Mouse (Mus musculus) urinary bladder, postnatal 10 days (tissue): Measurements from ENCODE around the gene Pycr2.
"Not testable (repeated sequence)": the region's sequence is repeated elsewhere in the genome, so short reads cannot be mapped to it uniquely, and the experiment has no call there.

Experiments
- DNase-seq: peaks from one replicate; pipeline ENCODE4 v3.0.0; 2022; ENCODE audit warnings: low spot score

Gene Pycr2

GRCm38 (mm10) chr1:180904039-180904814 is at the start of gene Pycr2:
Pycr2 (plus strand) TSS chr1:180904293.
- DNase-seq: peak; percentile 78

- DNase-seq: no peak
Measured at GRCm38 (mm10) chr1:180858763-180859162, 45.3 kb upstream of the Pycr2 start.

GRCm38 (mm10) chr1:180860030-180860429 is 44.1 kb upstream of the Pycr2 start:
- DNase-seq: no peak

- no peak for DNase-seq
Measured at GRCm38 (mm10) chr1:180863606-180864005, 40.5 kb upstream of the Pycr2 start.

- DNase-seq: no peak
Measured at GRCm38 (mm10) chr1:180866001-180866400, 38.1 kb upstream of the Pycr2 start.

GRCm38 (mm10) chr1:180870122-180870650 is 33.9 kb upstream of the Pycr2 start:
- DNase-seq: no peak

GRCm38 (mm10) chr1:180873861-180874484 is 30.1 kb upstream of the Pycr2 start:
- DNase-seq: no peak

GRCm38 (mm10) chr1:180874615-180875014 is 29.5 kb upstream of the Pycr2 start:
- DNase-seq: no peak

- no peak for DNase-seq
Measured at GRCm38 (mm10) chr1:180875126-180875525, 29.0 kb upstream of the Pycr2 start.

GRCm38 (mm10) chr1:180877466-180877865 is 26.6 kb upstream of the Pycr2 start:
- DNase-seq: no peak

GRCm38 (mm10) chr1:180881768-180882167 is 22.3 kb upstream of the Pycr2 start:
- no peak for DNase-seq

- no peak for DNase-seq
Measured at GRCm38 (mm10) chr1:180883731-180884130, 20.4 kb upstream of the Pycr2 start.

- DNase-seq: no peak
Measured at GRCm38 (mm10) chr1:180884484-180884883, 19.6 kb upstream of the Pycr2 start.

GRCm38 (mm10) chr1:180888556-180889042 is 15.5 kb upstream of the Pycr2 start:
- peak; percentile 37 for DNase-seq

GRCm38 (mm10) chr1:180889172-180889571 is 14.9 kb upstream of the Pycr2 start:
- no peak for DNase-seq

GRCm38 (mm10) chr1:180889841-180890240 is 14.3 kb upstream of the Pycr2 start:
- DNase-seq: no peak

- DNase-seq: no peak
Measured at GRCm38 (mm10) chr1:180892808-180893207, 11.3 kb upstream of the Pycr2 start, which contains the start of gene Lefty2. Lefty2 (plus strand) TSS chr1:180893108.

- not testable (repeated sequence) for DNase-seq
Measured at GRCm38 (mm10) chr1:180894088-180894987, 9.8 kb upstream of the Pycr2 start.

- DNase-seq: no peak
Measured at GRCm38 (mm10) chr1:180901107-180901506, 3.0 kb upstream of the Pycr2 start.

GRCm38 (mm10) chr1:180902915-180903314 is 1.2 kb upstream of the Pycr2 start:
- no peak for DNase-seq

GRCm38 (mm10) chr1:180903666-180904038 is 441 bp upstream of the Pycr2 start:
- no peak for DNase-seq

GRCm38 (mm10) chr1:180904815-180905080 is 655 bp downstream of the Pycr2 start:
- DNase-seq: no peak
